Mouse (Mus musculus) MEL (cell line): ENCODE data around the gene Abhd17a. TPM values are rescaled to one million over a fixed set of nuclear protein-coding genes. Genes with fewer than 3 reads are reported as not detected.
A peak's percentile ranks its signal among the peaks of the same experiment; 100 is the strongest.

Experiments
- DNase-seq: peaks from one replicate; pipeline ENCODE4 v3.0.0; 2011; ENCODE audit warnings: low read depth, low spot score
- H3K27ac ChIP-seq: 2 replicates; pipeline ENCODE4 v1.5.1; 2012; ENCODE audit warnings: low read depth, mild to moderate bottlenecking, control low read depth, low read length, moderate library complexity; ENCODE audit not compliant: control insufficient read depth
- H3K27me3 ChIP-seq, 2 experiments: fragments of 150-350 bp in 1 of 2; sonication (generic) in 1 of 2; 2 replicates each; pipeline ENCODE4 v1.6.1; 2012; ENCODE audit warnings: low read length in 2 of 2, mild to moderate bottlenecking in 2 of 2, improper control_type of control experiment in 1 of 2, moderate library complexity in 1 of 2; ENCODE audit not compliant: insufficient read depth in 2 of 2, control insufficient read depth in 1 of 2
- H3K36me3 ChIP-seq, 2 experiments: 2 replicates each; pipeline ENCODE4 v1.6.1; 2012 to 2014; ENCODE audit warnings: low read length in 2 of 2, improper control_type of control experiment in 1 of 2, inconsistent platforms in 1 of 2, mild to moderate bottlenecking in 1 of 2; ENCODE audit not compliant: insufficient read depth in 2 of 2, control insufficient read depth in 1 of 2
- H3K4me1 ChIP-seq, 2 experiments: fragments of 150-350 bp in 1 of 2; sonication (generic) in 1 of 2; 2 replicates each; pipeline ENCODE4 v1.6.1; 2012; ENCODE audit warnings: low read length in 2 of 2, improper control_type of control experiment in 1 of 2, mild to moderate bottlenecking in 1 of 2; ENCODE audit not compliant: insufficient read depth in 2 of 2, control insufficient read depth in 1 of 2
- H3K4me3 ChIP-seq, 2 experiments: fragments of 150-350 bp in 1 of 2; sonication (generic) in 1 of 2; 2 replicates each; pipeline ENCODE4 v1.5.1; 2012; ENCODE audit warnings: low read depth in 2 of 2, low read length in 2 of 2, mild to moderate bottlenecking in 2 of 2, moderate library complexity in 2 of 2, control low read depth in 1 of 2, improper control_type of control experiment in 1 of 2; ENCODE audit not compliant: control insufficient read depth in 1 of 2, insufficient read depth in 1 of 2
- H3K79me2 ChIP-seq: 2 replicates; pipeline ENCODE4 v1.6.1; 2012; ENCODE audit warnings: mild to moderate bottlenecking, low read length, moderate library complexity; ENCODE audit not compliant: control insufficient read depth, poor library complexity, insufficient read depth
- H3K9ac ChIP-seq: 2 replicates; pipeline ENCODE4 v1.6.1; 2012; ENCODE audit warnings: low read depth, mild to moderate bottlenecking, control low read depth, low read length, moderate library complexity; ENCODE audit not compliant: control insufficient read depth, poor library complexity, severe bottlenecking
- H3K9me3 ChIP-seq: fragments of 150-350 bp; sonication (generic); replicated peaks from 2 replicates; pipeline ENCODE4 v1.6.1; 2012; ENCODE audit warnings: mild to moderate bottlenecking, low read length, improper control_type of control experiment, moderate library complexity; ENCODE audit not compliant: insufficient read depth
- CHD1 ChIP-seq: IDR thresholded peaks from 2 replicates; pipeline ENCODE4 v1.6.1; 2012; ENCODE audit warnings: low read depth, mild to moderate bottlenecking, inconsistent platforms, low read length, improper control_type of control experiment
- CTCF ChIP-seq, 3 experiments: IDR thresholded peaks in 2 of 3; conservative IDR thresholded peaks in 1 of 3; 2 replicates each; pipeline ENCODE4 v1.5.1; 2011 to 2012; ENCODE audit warnings: low read length in 3 of 3, low read depth in 2 of 3, mild to moderate bottlenecking in 2 of 3, improper control_type of control experiment in 1 of 3, inconsistent platforms in 1 of 3, mixed read lengths in 1 of 3, moderate library complexity in 1 of 3; ENCODE audit not compliant: control insufficient read depth in 1 of 3, insufficient read depth in 1 of 3, poor library complexity in 1 of 3, severe bottlenecking in 1 of 3
- JUND ChIP-seq: IDR thresholded peaks from 2 replicates; pipeline ENCODE4 v1.6.1; 2011; ENCODE audit warnings: low read depth, mild to moderate bottlenecking, improper control_type of control experiment, low read length
- MAZ ChIP-seq: IDR thresholded peaks from 2 replicates; pipeline ENCODE4 v1.6.1; 2012; ENCODE audit warnings: low read depth, mild to moderate bottlenecking, inconsistent platforms, low read length, improper control_type of control experiment
- MEF2A ChIP-seq: IDR thresholded peaks from 2 replicates; pipeline ENCODE4 v1.6.1; 2014; ENCODE audit warnings: low read depth, mild to moderate bottlenecking, inconsistent platforms, low read length, improper control_type of control experiment; ENCODE audit not compliant: poor library complexity, insufficient replicate concordance, severe bottlenecking; ENCODE audit errors: extremely low read depth
- MXI1 ChIP-seq: IDR thresholded peaks from 2 replicates; pipeline ENCODE4 v1.6.1; 2011; ENCODE audit warnings: mild to moderate bottlenecking, low read depth, low read length, improper control_type of control experiment
- MYC ChIP-seq: IDR thresholded peaks from 2 replicates; pipeline ENCODE4 v1.6.1; 2011; ENCODE audit warnings: low read depth, mild to moderate bottlenecking, low read length, improper control_type of control experiment, moderate library complexity
- NELFE ChIP-seq: IDR thresholded peaks from 2 replicates; pipeline ENCODE4 v1.6.1; 2011; ENCODE audit warnings: low read depth, low read length, improper control_type of control experiment
- NRF1 ChIP-seq: IDR thresholded peaks from 2 replicates; pipeline ENCODE4 v1.6.1; 2014; ENCODE audit warnings: low read depth, mild to moderate bottlenecking, inconsistent platforms, low read length, improper control_type of control experiment, moderate library complexity; ENCODE audit not compliant: poor library complexity, insufficient read depth, severe bottlenecking
- POLR2A ChIP-seq, 2 experiments: IDR thresholded peaks; 2 replicates each; pipeline ENCODE4 v1.6.1; 2011 to 2012; ENCODE audit warnings: low read length in 2 of 2, mild to moderate bottlenecking in 2 of 2, control low read depth in 1 of 2, improper control_type of control experiment in 1 of 2, low read depth in 1 of 2, moderate library complexity in 1 of 2; ENCODE audit not compliant: control insufficient read depth in 1 of 2, insufficient read depth in 1 of 2, poor library complexity in 1 of 2
- POLR2AphosphoS2 ChIP-seq: IDR thresholded peaks from 2 replicates; pipeline ENCODE4 v1.6.1; 2011; ENCODE audit warnings: low read length, improper control_type of control experiment
- POLR2AphosphoS5 ChIP-seq: IDR thresholded peaks from 2 replicates; pipeline ENCODE4 v1.6.1; 2012; ENCODE audit warnings: low read depth, borderline replicate concordance, mild to moderate bottlenecking, inconsistent platforms, low read length, moderate library complexity, mixed read lengths
- RAD21 ChIP-seq: IDR thresholded peaks from 2 replicates; pipeline ENCODE4 v1.6.1; 2011; ENCODE audit warnings: mild to moderate bottlenecking, low read depth, low read length, improper control_type of control experiment
- TAL1 ChIP-seq: IDR thresholded peaks from 2 replicates; pipeline ENCODE4 v1.6.1; 2012; ENCODE audit warnings: mild to moderate bottlenecking, inconsistent platforms, low read length, moderate library complexity, mixed read lengths
- USF1 ChIP-seq: IDR thresholded peaks from 2 replicates; pipeline ENCODE4 v1.6.1; 2014; ENCODE audit warnings: low read depth, mild to moderate bottlenecking, inconsistent platforms, low read length, improper control_type of control experiment, moderate library complexity
- polyA plus RNA-seq, 2 experiments: library from polyadenylated mRNA; stranded (reverse) in 1 of 2; unstranded in 1 of 2; fragments of >175 nt in 1 of 2; fragments of >200 nt in 1 of 2; gene quantifications; 2 replicates each; pipeline versions ENCODE4 v1.2.1 to v1.2.4; 2012; ENCODE audit warnings: low replicate concordance in 2 of 2, low read depth in 1 of 2; ENCODE audit not compliant: insufficient read length in 2 of 2, insufficient read depth in 1 of 2, missing spikeins in 1 of 2
- total RNA-seq: library from RNA; depleted of rRNA; stranded (reverse); fragments of 300-350 nt; gene quantifications from 2 replicates; pipeline ENCODE4 v1.2.3, GENCODE M21; 2012

The Abhd17a gene
- total and polyA plus RNA-seq, 3 experiments = 96.2 to 136 (median 98.5) TPM

DNA sequence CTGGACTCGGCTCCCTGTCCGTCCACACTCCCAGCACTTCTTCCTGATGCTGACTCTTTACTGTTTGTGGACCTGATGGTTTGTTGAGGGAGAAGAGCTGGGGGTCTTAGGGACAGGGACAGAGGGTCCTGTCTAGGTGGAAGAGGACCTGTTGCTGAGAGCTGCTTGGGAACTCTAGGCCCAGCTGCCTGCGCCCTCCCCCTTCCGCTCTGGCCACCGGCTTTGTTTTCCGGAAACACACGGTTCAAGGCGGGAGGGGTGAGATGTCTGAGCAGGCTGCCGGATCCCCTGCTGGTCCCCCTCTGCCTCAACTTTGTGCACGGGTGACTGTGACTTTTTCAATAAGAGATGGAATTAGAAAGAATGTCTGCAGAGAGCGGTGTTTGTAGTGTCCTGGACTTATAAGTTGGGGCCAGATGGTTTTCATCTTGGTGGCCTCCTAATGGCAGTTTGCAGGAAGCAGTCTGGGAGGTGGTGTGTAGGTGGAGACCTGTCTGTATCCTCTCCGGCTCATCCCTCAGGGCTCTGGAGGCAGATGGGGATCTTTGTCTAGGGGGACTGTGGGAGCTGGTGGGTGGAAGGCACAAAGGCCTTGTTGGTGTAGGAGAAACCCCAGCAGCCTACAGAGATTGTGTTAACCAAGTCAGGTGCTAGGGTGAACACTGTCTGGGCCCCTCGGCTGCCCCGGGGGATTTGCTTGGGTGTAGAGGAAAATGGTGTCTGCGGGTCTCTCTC lies 33.5 kb upstream of the Abhd17a start (continued):
- TF ChIP-seq POLR2AphosphoS5 = no peak

DNA sequence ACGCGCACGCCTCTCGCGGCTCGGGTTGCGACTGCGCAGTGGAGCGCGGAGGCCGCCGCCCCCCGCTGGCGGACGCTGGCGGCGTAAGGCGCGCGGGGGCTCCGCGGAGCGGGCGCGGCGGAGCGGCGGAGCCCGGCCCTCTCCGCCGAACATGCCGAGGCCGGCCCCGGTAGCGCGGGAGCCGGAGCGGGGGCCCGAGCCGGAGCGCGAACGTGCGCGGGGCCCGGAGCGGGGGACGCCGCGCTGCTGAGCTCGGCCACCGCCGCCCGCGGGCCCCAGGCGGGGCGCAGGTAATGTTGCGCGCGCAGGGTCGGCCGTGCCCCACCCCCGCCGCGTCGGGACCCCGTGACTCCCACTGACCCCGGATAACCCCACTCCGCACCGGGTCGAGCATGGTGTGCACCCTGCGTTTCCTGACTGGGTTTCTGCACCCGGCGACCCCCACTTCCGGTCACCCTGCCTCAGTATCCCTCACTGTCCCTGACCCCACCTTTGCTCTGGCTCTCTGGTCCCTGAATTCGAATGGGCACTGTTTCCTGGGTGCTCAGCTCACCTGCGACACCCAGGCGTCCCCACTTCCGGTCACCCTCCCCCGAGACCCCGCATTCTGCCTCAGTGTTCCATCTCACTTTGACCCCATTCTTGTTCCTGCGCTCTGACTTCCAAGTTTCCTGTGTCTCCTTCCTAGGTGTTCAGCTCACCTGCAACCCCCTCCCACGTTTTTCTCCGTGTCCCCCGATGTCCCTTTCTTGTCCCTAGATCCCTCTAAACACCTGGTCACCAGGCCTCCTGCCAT lies 32.7 kb upstream of the Abhd17a start, which contains the start of gene Csnk1g2:
Csnk1g2 (plus strand) TSS at position 178 of the 796 bp plus-strand sequence.
- no peaks in the 10 kb centered on the region for H3K9me3 ChIP-seq
- peak within 1 kb of the TSS; percentile 92 for H3K9ac ChIP-seq
- TF ChIP-seq POLR2A (IDR thresholded peaks at IDR 0.05; ENCODE audit: control insufficient read depth in 1 of 2, insufficient read depth in 1 of 2, low read depth in 1 of 2, low read length in 2 of 2, poor library complexity in 1 of 2) (peak in 1 of 2 experiments; percentile 93; a peak in 3 of 4 replicates), TAL1 (no peak), CTCF (IDR thresholded peaks at IDR 0.05 in 2 of 3, conservative IDR thresholded peaks at IDR 0.05 in 1 of 3; ENCODE audit: control insufficient read depth in 1 of 3, insufficient read depth in 1 of 3, low read depth in 2 of 3, low read length in 3 of 3, poor library complexity in 1 of 3, severe bottlenecking in 1 of 3) (no peak), NELFE (peak; percentile 64), POLR2AphosphoS2 (no peak; the same call in 1 of the 2 replicates), NRF1 (peak; percentile 87), MAZ (peak; percentile 2; the same call in 1 of the 2 replicates), MEF2A (no peak), RAD21 (no peak), POLR2AphosphoS5 (no peak), JUND (no peak), USF1 (peak; percentile 77), CHD1 (peak; percentile 67; the same call in 1 of the 2 replicates), MXI1 (0 out of 2 replicates have a peak, but pooled peaks have one; percentile 32), MYC (no peak)
- DNase-seq = peak; percentile 61
- peaks cover 0 to 18% of the 10 kb centered on the region in 2 experiments; a peak in 2 of 4 replicates for H3K4me1 ChIP-seq
- peak within 1 kb of the TSS; percentile 91 for H3K27ac ChIP-seq
- peaks cover 0 to 2% of the 10 kb centered on the region in 2 experiments; a peak in 1 of 4 replicates for H3K36me3 ChIP-seq
- H3K4me3 ChIP-seq = peak within 1 kb of the TSS; percentile 87 to 92
- H3K79me2 ChIP-seq = peaks cover 46% of the 10 kb centered on the region
- H3K27me3 ChIP-seq = no peaks in the 10 kb centered on the region
